Mouse (Mus musculus) midbrain, embryonic 10.5 days (tissue): ENCODE results near the gene Prr3. TPM values are rescaled to one million over a fixed set of nuclear protein-coding genes. Genes with fewer than 3 reads are reported as not detected.

ENCODE experiments used
- DNase-seq: peaks from one replicate; pipeline ENCODE4 v3.0.0-alpha.2; 2017; ENCODE audit warnings: low spot score
- H3K27ac ChIP-seq: fragments of 300-500 bp; sonication (generic); replicated peaks from 2 replicates; pipeline ENCODE4 v1.5.1; 2016; ENCODE audit warnings: mild to moderate bottlenecking
- H3K27me3 ChIP-seq: fragments of 300-500 bp; sonication (generic); 2 replicates; pipeline ENCODE4 v1.6.1; 2016; ENCODE audit warnings: low read depth, mild to moderate bottlenecking; ENCODE audit not compliant: poor library complexity, severe bottlenecking
- H3K36me3 ChIP-seq: fragments of 300-500 bp; sonication (generic); 2 replicates; pipeline ENCODE4 v1.6.1; 2016; ENCODE audit warnings: mild to moderate bottlenecking, moderate library complexity
- H3K4me1 ChIP-seq: fragments of 300-500 bp; sonication (generic); 2 replicates; pipeline ENCODE4 v1.6.1; 2016
- H3K4me3 ChIP-seq: fragments of 300-500 bp; sonication (generic); 2 replicates; pipeline ENCODE4 v1.5.1; 2016; ENCODE audit warnings: mild to moderate bottlenecking, moderate library complexity
- H3K9me3 ChIP-seq: fragments of 300-500 bp; sonication (generic); replicated peaks from 2 replicates; pipeline ENCODE4 v1.6.1; 2016; ENCODE audit warnings: mild to moderate bottlenecking
- WGBS: fragments of 180-500 bp; shearing (Covaris S2); methylation state at CpG from one replicate; pipeline ENCODE4 v1.1.7; 2016; 5-methylcytosine and 5-hydroxymethylcytosine counted together
- polyA plus RNA-seq: library from polyadenylated mRNA; unstranded; fragments of >200 nt; fragmentation: Nextera tagmentation; extraction: Ambion mirVana; gene quantifications from 2 replicates; pipeline ENCODE4 v1.2.1, GENCODE M21; 2016

The Prr3 gene
- polyA plus RNA-seq, 1 experiment from 2014 or later, result 45.3 TPM

- peak overlapping the region; percentile 67 for H3K4me3 ChIP-seq
- H3K36me3 ChIP-seq, result peaks cover 2% of the 10 kb centered on the region; the same call in 1 of the 2 replicates
- H3K4me1 ChIP-seq, result peaks cover 23% of the 10 kb centered on the region
- no peak for DNase-seq
- peak overlapping the region; percentile 75 for H3K27ac ChIP-seq
- 6% methylated on average over 14 of the region's 14 CpGs for WGBS
- no peaks in the 10 kb centered on the region for H3K27me3 ChIP-seq
- no peaks in the 10 kb centered on the region for H3K9me3 ChIP-seq
These were observed 14.8 kb upstream of the Prr3 start for GRCm38 (mm10) chr17:35994879-35995240.

GRCm38 (mm10) chr17:35994175-35994878, 14.3 kb upstream of the Prr3 start:
- 4% methylated on average over 31 of the region's 31 CpGs for WGBS
- DNase-seq, result peak; percentile 76
- H3K4me3 ChIP-seq, result peak overlapping the region; percentile 67
- H3K9me3 ChIP-seq, result no peaks in the 10 kb centered on the region
- peak overlapping the region; percentile 75 for H3K27ac ChIP-seq
- no peaks in the 10 kb centered on the region for H3K27me3 ChIP-seq
- peaks cover 23% of the 10 kb centered on the region for H3K4me1 ChIP-seq
- peaks cover 7% of the 10 kb centered on the region for H3K36me3 ChIP-seq

- Histone ChIP-seq H3K9me3 (no peaks in the 10 kb centered on the region), H3K4me1 (peaks cover 23% of the 10 kb centered on the region), H3K27me3 (no peaks in the 10 kb centered on the region), H3K4me3 (peak overlapping the region; percentile 36), H3K27ac (no peak overlapping the region), H3K36me3 (peaks cover 14% of the 10 kb centered on the region)
- peak; percentile 84 for DNase-seq
- 9% methylated on average over 17 of the region's 17 CpGs for whole genome bisulfite sequencing
These were observed 13.6 kb upstream of the Prr3 start for GRCm38 (mm10) chr17:35993675-35994074.

GRCm38 (mm10) chr17:35991781-35992180, 11.7 kb upstream of the Prr3 start:
- Histone ChIP-seq H3K4me3 (no peak overlapping the region), H3K9me3 (no peaks in the 10 kb centered on the region), H3K27me3 (no peaks in the 10 kb centered on the region), H3K27ac (no peak overlapping the region), H3K4me1 (peaks cover 15% of the 10 kb centered on the region), H3K36me3 (peaks cover 33% of the 10 kb centered on the region)
- WGBS, result 62% methylated on average over 10 of the region's 10 CpGs
- DNase-seq, result no peak

GRCm38 (mm10) chr17:35981776-35982175, 1.7 kb upstream of the Prr3 start:
- Histone ChIP-seq H3K9me3 (no peaks in the 10 kb centered on the region), H3K36me3 (peaks cover 61% of the 10 kb centered on the region), H3K27ac (no peak overlapping the region), H3K27me3 (no peaks in the 10 kb centered on the region), H3K4me3 (no peak overlapping the region), H3K4me1 (peaks cover 24% of the 10 kb centered on the region)
- 88% methylated on average over 9 of the region's 9 CpGs for WGBS
- no peak for DNase-seq

- H3K4me1 ChIP-seq, result peaks cover 24% of the 10 kb centered on the region
- under 1% methylated on average over 29 of the region's 29 CpGs for WGBS
- H3K27me3 ChIP-seq, result no peaks in the 10 kb centered on the region
- no peaks in the 10 kb centered on the region for H3K9me3 ChIP-seq
- H3K4me3 ChIP-seq, result peak overlapping the region; percentile 95
- peaks cover 59% of the 10 kb centered on the region for H3K36me3 ChIP-seq
- peak overlapping the region; percentile 93 for H3K27ac ChIP-seq
- DNase-seq, result no peak
These were observed 323 bp upstream of the Prr3 start for GRCm38 (mm10) chr17:35980363-35980754.

- Histone ChIP-seq H3K4me3 (peak overlapping the region; percentile 95), H3K36me3 (peaks cover 58% of the 10 kb centered on the region), H3K27ac (peak overlapping the region; percentile 93), H3K9me3 (no peaks in the 10 kb centered on the region), H3K4me1 (peaks cover 24% of the 10 kb centered on the region), H3K27me3 (no peaks in the 10 kb centered on the region)
- WGBS, result under 1% methylated on average over 41 of the region's 41 CpGs
- DNase-seq, result peak; percentile 92
These were observed 1.1 kb downstream of the Prr3 start for GRCm38 (mm10) chr17:35978811-35979400.

- no peak for DNase-seq
- H3K36me3 ChIP-seq, result peaks cover 53% of the 10 kb centered on the region
- H3K4me1 ChIP-seq, result peaks cover 24% of the 10 kb centered on the region
- H3K27me3 ChIP-seq, result no peaks in the 10 kb centered on the region
- no peak overlapping the region for H3K4me3 ChIP-seq
- no peak overlapping the region for H3K27ac ChIP-seq
- no peaks in the 10 kb centered on the region for H3K9me3 ChIP-seq
- WGBS, result 84% methylated on average over 1 of the region's 1 CpGs
These were observed 7.9 kb downstream of the Prr3 start for GRCm38 (mm10) chr17:35972131-35972530.

- peak; percentile 99 for DNase-seq
- under 1% methylated on average over 68 of the region's 68 CpGs for WGBS
- Histone ChIP-seq H3K27ac (peak within 1 kb of the TSS; percentile 90), H3K4me1 (peaks cover 24% of the 10 kb centered on the region), H3K36me3 (peaks cover 54% of the 10 kb centered on the region), H3K9me3 (no peaks in the 10 kb centered on the region), H3K4me3 (peak within 1 kb of the TSS; percentile 95), H3K27me3 (no peaks in the 10 kb centered on the region)
These were observed 10.3 kb downstream of the Prr3 start, which contains the start of gene Abcf1 for GRCm38 (mm10) chr17:35969418-35970389. TSS of gene Abcf1 (minus strand) at chr17:35969761.

GRCm38 (mm10) chr17:35967621-35968020, 12.4 kb downstream of the Prr3 start:
- 90% methylated on average over 2 of the region's 2 CpGs for WGBS
- H3K9me3 ChIP-seq, result no peaks in the 10 kb centered on the region
- H3K4me3 ChIP-seq, result no peak overlapping the region
- no peak for DNase-seq
- no peak overlapping the region for H3K27ac ChIP-seq
- H3K4me1 ChIP-seq, result peaks cover 24% of the 10 kb centered on the region
- H3K27me3 ChIP-seq, result no peaks in the 10 kb centered on the region
- peaks cover 56% of the 10 kb centered on the region for H3K36me3 ChIP-seq

GRCm38 (mm10) chr17:35963279-35963678, 16.8 kb downstream of the Prr3 start:
- 91% methylated on average over 10 of the region's 10 CpGs for WGBS
- H3K4me3 ChIP-seq, result no peak overlapping the region
- H3K4me1 ChIP-seq, result peaks cover 6% of the 10 kb centered on the region
- no peaks in the 10 kb centered on the region for H3K9me3 ChIP-seq
- peaks cover 93% of the 10 kb centered on the region for H3K36me3 ChIP-seq
- H3K27ac ChIP-seq, result no peak overlapping the region
- no peak for DNase-seq
- H3K27me3 ChIP-seq, result no peaks in the 10 kb centered on the region

GRCm38 (mm10) chr17:35958533-35959223, 21.4 kb downstream of the Prr3 start:
- WGBS, result 94% methylated on average over 15 of the region's 15 CpGs
- Histone ChIP-seq H3K27me3 (no peaks in the 10 kb centered on the region), H3K4me1 (no peaks in the 10 kb centered on the region), H3K9me3 (no peaks in the 10 kb centered on the region), H3K36me3 (peaks cover 90% of the 10 kb centered on the region), H3K4me3 (no peak overlapping the region), H3K27ac (no peak overlapping the region)
- no peak for DNase-seq
